In the genomic region with DNA sequence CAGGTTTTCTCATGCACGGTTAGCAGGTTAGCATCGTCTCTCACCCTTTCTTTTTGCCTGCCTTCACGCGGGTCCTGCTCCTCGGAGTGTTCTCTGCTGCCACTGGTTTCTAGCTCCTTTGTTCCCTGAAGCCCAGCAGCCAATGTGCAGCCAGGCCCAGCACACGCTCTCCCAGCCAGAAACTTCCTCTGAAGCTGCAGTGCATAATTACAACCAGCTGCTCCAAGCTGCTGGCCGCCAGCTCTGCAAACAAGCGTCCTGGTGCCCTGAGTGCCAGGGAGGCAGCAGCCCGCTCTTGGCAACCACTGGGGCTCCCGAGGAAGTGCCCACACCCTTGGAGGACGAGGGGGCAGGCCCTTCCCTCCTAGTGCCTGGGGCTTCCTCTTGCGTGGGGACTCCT, we compare ENCODE assay signal across 8 mouse cellular contexts.
DNase-seq lines count a peak whose midpoint lies in the region; ATAC-seq lines count a peak whose summit lies in the region.

No protein-coding gene starts in this region.

- H3K4me1 ChIP-seq in hindbrain, embryonic 15.5 days (replicated peaks) = peaks cover 30% of the 10 kb centered on the region

- H3K4me3 ChIP-seq in hindbrain, embryonic 15.5 days = no peak overlapping the region
- peak overlapping the region; percentile 20 for H3K4me3 ChIP-seq in macrophage (ENCODE audit: inconsistent target)

- no peaks in the 10 kb centered on the region for H3K27me3 ChIP-seq in hindbrain, embryonic 15.5 days

- no peaks in the 10 kb centered on the region for H3K9me3 ChIP-seq in hindbrain, embryonic 15.5 days

- DNase-seq in adrenal gland, adult 2 months = peak; percentile 48
- DNase-seq in gastrocnemius, postnatal 10 days = peak; percentile 66
- DNase-seq in left cerebral cortex, adult 11 months (ENCODE audit: low spot score) = peak; percentile 49
- peak; percentile 57 for DNase-seq in right cerebral cortex, postnatal 14 days
- no peak for DNase-seq in spleen, adult 12 weeks (ENCODE audit: low spot score)

- H3K27ac ChIP-seq in hindbrain, embryonic 15.5 days (replicated peaks) = peak overlapping the region; percentile 83
- H3K27ac ChIP-seq in macrophage = peak overlapping the region; percentile 60

- ATAC-seq in common myeloid progenitor, adult 5-6 weeks (replicated peaks; ENCODE audit: low read depth, poor library complexity, severe bottlenecking) = peak; percentile 81
- peak; percentile 89 for ATAC-seq in hindbrain, embryonic 15.5 days (ENCODE audit: low FRiP score, low read depth)

- H3K9ac ChIP-seq in hindbrain, embryonic 15.5 days = 0 out of 2 replicates have a peak overlapping the region, but pooled peaks have one; percentile 3

- H3K79me2 ChIP-seq in macrophage (ENCODE audit: inconsistent target) = no peaks in the 10 kb centered on the region

- WGBS in hindbrain, embryonic 15.5 days = 0% methylated on average over 12 of the region's 12 CpGs
- WGBS in macrophage (ENCODE audit: missing documents) = 2% methylated on average over 12 of the region's 12 CpGs

- no peaks in the 10 kb centered on the region for H3K36me3 ChIP-seq in hindbrain, embryonic 15.5 days
- no peaks in the 10 kb centered on the region for H3K36me3 ChIP-seq in macrophage (ENCODE audit: inconsistent target)

- peak overlapping the region; percentile 45 for H3K4me2 ChIP-seq in hindbrain, embryonic 15.5 days
